Mouse (Mus musculus) liver (tissue): ENCODE measurements around the gene Arrdc2.

ENCODE experiments used
- DNase-seq: peaks from one replicate; pipeline ENCODE4 v3.0.0-alpha.2; 2020; ENCODE audit warnings: mixed read lengths

Arrdc2 gene

DNA sequence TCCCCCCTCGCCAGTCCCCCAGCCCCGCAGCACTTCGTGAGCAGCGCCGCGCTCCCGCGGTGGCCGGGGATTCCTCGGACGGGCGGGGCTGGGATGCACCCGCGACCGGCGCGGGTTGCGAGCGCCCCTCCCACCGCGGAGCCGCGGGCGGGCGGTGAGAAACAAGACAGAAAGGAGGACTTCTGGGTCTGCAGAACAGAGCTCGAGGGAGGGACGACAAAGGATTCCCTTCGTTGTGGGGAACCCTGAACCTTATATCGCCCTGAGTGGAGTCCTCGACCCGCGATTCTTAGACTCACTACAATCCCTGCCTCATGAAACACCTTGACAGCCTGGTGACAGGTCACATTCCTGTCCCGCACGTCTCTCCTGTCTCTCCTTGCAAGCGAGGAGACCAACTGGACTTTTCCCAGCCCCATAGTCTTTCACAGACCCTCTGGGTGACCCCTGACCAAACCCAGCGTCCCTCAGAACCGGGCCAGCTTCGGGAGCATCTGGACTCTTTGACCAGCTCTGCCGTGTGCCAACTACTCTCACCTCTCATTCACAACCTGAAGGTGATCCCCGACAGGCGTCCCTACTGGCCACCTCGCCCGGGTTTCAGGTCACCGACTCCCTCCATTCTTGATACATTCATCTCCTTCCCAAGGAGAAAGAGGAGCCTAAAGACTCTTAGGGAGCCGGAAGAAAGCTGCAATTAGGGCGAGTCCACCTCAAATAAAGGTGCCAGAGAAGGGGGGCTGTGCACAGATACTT is 24.6 kb upstream of the Arrdc2 start:
- peak; percentile 34 for DNase-seq

DNA sequence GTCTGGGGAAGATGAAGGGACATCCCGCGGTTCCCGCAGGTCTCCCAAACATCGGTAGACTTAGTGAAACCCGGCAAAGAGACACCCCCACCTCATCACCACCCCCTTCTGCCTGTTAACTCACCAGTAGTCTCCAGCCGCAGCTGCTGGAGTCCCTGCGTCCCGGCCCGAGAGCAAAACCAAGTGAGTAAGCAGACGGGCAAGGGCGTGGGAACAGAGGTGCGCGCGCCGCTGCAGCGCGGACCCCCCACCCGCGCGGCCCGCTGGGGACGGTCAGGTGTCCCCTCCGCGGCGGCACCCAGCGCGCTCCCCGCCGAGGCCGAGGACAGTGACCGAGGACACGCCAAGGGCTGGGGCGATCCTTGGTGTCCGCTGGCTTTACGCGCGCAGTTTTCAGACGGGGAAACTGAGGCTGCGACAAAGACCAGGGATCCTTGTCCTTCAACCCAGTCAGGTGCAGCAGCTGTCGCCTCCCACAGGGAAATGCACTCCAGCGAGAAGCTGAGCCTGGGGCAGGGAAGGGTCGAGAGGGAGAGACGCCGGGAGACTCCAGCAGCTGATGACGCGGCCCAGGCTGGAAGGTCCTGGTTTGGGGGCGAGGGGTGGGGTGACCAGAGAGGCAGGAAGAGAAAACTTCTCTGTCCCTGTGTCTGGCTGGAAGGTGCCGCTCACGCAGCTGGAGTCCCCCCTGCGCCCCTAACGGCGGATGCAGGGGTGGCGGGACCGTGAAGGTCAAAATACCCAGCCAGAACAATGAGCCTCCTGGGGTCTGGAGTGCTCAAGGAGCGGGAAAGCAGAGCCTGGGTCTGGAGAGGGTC is 23.5 kb upstream of the Arrdc2 start, which contains the start of gene Kcnn1:
Gene Kcnn1 (minus strand): TSS at position 435 of the 818 bp plus-strand sequence.
- peak; percentile 4 for DNase-seq

DNA sequence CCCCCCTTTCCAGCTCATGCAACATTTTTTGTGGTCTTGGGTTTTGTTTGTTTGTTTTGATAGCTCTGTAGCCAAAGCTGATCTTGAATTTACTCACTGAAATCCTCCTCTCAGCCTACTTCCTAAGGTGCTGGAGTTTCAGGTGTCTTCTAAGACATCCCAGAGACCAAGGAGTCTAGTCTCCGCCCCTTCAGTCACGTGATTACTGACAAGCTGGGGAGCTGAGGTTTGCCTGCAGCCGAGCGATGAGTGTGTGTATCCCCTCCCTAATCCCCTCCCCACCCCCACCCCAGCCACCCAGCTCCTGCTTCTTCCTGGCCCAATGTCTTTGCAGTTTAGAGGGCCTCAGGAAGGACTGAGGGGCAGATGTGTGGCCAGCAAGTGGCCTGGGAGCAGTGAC is 18.0 kb upstream of the Arrdc2 start:
- no peak for DNase-seq

DNA sequence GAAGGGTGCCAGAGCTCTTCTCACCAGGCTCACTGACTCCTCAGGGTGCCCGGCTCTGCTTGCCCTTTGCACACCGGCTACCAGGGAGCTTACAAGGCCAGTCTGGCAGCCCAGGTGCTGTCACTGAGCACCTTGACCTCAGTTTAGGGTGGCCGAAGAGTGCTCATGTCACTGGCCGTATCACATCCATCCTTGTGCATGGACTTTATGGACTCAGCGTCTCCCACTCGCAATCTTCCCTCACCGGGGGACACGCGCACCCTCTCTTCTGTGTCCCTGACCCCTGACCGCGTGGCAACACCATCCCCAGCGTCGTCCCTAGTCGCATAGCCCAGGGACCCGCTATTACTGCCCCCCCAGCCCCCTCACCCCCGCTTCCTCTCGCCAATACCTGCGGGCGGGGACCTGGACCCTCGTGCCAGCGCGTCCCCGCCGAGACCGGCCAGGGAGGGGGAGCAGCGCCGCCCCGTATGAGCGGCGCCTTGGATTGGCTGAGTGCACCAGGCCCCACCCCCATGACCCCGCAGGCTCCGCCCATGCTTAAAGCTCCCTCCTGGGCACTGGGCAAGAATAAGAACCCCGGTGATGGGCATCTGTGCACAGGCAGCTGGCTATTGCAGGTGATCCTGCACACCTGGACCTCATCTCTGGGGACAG is 17.1 kb upstream of the Arrdc2 start:
- DNase-seq: peak; percentile 84

DNA sequence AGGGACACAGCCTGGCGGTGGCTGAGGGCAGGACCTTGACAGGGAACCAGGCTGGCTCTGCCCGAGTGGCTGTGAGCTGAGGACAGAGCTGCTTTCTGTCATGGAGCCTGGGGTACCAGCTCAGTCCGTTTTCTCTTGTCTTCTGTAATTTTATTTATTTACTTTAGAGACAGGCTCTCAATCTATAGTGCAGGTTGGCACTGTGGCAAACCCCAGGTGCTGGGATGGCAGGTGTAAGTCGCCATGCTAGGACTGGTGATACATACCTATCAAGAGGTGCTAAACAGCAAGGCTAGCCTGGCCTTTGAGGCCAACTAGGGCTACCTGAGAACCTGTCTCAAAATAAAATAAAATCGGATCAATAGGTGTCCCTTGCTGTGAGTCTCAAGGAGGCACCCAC is 16.5 kb upstream of the Arrdc2 start:
- DNase-seq: no peak

DNA sequence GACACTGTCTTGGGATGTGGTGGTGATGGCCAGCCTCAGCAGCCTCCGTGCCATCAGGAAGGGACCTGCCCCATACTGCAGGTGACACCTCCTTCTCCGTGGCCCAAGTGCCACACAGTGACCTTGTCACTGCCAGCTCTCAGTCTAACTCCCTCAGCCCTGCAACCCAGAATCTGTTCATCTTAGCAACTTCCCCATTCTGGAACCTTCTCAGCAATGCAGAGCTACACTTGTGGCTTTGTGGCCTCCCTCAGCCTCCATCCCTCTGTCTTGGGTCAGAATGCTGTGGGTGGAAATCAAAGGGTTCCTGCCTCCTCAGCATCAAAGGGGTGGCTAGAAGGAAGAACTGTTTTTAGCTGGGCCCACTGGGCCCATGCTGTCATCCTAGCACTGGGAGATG is 14.3 kb upstream of the Arrdc2 start:
- no peak for DNase-seq

DNA sequence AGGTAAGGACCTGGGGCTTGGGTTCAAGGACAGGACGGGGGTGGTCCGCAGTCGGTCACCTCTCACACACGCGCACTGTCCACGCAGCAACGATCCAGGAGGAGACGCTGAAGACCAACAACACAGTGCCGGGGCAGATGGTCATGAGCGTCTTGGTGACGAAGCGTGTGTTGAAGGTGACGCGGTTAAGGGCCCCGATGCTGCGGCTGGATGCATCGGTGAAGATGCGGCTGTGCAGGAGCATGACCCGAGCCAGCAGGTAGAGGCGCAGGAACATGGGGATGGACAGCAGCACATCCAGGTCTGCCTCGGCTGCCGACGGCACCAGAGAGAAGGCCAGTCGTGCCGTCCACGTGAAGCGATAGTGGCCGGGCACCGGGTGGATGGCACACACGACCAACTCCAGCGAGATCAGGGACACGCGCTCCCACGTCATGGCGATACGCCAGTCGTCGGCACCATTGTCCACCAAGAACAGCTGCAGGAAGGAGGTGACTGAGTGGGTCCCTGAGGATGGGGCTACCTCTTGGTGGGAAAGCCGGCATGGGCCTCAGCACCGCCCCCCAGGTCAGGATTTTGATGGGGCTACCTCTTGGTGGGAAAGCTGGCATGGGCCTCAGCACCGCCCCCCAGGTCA is 13.2 kb upstream of the Arrdc2 start:
- DNase-seq: peak; percentile 4

DNA sequence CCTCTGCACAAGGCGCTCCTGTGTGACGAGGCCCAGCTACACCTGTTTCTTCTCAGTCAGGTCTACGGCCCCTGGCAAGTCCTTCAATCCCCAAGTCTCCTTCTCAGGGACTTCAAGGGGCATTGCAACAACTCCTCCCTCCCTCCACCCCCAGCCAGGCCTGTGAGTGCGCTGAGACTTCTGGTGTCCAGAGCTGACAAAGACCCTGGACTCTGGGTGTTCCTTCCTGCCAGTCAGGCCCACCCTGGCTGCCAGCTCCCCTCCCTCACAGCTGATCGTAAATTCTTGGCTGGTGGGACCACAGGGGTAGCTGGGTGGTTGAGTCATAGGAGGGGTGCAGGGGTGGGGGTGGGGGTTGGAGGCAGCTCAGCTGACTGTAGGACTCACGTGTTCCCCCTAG is 12.3 kb upstream of the Arrdc2 start:
- no peak for DNase-seq

DNA sequence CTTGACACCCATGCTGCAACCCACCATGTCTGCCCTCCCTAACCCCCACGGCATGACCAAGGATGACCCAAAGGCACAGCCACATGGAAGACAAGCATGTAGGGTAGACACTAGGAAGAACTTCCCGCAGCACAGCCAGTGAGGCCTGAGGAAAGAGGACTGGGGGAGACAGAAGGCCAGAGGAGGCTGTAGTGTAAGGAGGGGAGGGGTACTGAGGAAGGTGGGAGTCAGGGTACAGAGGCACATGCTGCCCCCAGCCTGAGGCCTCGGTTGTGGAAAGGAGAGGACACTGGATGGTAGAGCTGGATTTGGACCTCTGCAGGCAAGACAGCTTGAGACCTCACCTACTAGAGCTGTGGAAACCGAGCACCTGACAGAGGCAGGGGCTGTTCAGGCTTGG is 11.4 kb upstream of the Arrdc2 start:
- DNase-seq: no peak

DNA sequence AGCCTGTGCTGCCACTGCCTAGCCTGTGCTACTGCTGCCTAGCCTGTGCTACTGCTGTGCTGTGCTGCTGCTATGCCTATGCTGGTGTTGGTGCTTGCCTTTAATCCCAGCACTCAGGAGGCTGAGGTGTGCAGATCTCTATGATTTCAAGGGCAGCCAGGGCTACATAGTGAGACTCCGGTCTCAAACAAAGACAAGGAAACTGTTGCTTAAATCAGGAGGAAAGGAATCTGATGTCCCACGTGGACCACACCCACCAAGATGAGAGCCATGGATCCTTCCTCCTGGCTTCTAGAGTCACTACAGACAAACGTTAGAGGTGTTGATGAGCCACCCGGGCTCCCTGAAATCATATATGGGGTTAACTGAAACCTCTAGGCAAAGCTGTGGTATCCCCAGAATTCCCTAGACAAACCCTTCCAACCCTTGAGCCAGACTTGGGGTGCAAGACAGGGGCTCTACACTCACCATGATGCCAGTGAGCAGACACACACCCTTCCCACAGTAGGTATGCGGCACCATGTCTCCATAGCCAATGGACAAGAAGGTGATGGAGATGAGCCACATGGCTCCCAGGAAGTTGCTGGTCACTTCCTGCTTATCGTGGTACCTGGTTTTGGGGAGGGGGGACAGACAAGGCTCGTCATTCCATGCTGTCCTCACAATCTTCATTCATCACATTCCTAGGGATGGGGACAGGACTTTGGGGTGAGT is 10.8 kb upstream of the Arrdc2 start:
- DNase-seq: no peak

DNA sequence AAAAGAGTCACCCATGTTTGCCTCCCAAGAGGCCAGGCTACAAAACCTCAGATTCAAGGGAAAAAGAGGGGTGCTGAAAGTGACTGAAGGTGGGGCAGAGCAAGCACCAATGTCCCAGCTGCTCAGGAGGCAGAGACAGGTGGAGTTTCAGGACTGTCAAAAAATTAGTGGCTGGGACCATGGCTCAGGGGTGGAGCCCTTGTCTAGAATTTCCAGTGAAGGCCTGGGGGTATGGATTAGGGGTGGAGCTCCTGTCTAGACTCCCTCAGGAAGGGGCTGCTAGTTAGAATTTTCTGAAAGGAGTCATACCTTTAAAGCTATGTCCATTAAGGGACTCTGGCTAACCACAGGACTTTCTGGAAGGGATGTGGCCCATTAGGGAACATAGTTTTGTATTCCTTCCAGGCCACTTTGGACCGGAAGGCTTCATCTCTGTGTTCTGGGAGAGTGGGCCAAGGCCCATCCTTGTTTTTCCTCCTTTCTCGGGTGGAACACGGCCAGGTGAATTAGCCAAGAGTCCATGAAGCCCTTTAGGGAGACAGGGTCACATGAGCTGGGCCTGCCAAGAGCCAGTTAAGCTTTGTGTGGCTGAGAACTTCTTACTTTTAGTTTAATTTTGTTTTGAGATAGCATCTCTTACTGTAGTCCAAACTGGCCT is 9.9 kb upstream of the Arrdc2 start:
- DNase-seq: no peak

DNA sequence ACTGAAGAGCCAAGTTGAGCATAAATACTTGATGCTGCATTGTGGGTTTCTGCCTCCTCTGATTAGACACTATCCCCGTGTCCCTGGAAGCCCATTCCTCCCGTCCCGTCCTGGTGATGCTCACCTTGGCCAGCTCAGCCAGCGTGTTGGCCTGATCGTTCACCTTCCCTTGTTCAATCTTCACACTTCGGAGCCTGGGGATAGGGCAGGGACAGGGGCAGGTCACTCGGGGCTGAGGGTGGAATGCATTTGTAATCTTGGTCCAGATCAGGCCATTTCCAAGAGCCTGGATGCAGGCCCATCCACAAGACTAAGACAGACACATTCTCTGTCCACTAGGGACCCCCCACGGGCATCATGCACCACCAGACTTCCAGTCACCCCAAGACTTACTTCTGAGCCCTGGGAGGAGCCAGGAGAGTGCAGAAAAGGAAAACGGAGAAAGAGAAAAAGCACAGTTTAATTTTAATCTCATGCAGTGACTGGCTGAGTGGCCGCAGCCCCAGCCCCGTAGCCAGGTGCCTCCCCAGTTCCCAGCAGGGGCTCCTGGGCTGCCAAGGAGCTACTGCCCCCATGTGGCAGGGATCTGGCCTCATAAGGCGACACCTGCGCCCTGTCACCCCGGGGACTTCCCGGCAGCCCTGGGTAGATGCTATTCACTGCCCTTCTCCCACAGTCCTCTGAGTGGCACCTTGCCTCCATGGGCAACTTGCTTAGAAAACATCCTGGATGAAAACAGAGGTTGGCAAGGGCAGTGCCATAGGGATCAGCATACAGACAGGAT is 7.0 kb upstream of the Arrdc2 start:
- peak; percentile 64 for DNase-seq

DNA sequence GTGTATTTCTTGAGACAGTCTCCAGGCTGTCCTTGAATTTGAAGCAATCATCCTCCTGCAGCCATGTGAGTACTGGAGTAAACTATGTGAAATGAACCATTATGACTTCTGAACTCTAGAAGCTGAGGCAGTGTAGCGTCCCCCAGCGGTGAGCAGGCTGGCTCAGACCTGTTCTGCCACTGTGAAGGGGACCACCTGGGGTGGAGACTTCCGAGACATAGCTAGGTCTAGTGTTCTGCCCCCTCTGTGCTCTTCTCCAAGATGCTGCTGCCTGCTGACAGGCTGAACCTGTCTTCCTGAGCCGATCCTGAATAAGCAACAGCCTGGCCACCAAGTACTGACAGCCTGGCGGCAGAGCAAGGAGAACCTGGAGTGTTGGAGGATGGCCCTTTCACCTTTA is 5.6 kb upstream of the Arrdc2 start:
- DNase-seq: no peak

DNA sequence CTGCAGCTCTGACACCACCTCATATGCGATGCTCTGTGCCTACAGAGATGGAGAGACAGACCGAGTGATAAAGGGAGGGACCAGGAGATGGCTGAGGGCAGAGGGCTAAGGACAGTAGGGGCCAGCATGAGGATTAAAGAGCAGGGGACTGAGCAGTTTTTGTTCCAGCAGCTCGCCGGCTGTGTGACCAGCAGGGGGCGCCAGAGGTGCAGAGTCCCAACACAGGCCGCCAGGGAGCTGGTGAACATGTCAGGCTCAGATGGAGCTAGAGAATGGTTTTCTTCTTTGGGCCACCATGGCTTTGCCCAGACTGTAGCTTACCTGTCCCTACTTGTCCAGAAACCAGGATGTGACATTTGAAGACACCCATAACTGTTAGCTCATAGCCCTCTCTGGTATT is 5.0 kb upstream of the Arrdc2 start:
- DNase-seq: peak; percentile 96

DNA sequence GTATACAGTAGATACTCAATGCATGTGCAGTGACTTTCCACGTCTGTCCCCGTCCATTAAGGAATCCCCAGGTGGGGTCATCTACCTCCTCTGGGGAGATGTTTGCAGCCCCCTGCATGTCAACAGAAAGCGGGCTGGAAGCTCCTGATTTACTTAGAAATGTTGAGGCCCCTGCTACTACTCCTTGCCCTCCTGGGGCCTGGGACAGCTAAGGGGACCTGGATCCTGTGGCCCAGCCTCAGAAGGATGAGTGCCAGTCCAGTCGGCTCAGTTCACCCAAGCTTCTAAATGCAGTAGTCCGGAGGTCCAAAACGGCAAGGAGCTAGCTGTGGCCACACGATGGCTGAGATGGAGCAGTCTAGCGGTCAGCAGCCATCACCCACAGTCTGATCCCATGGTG is 4.4 kb upstream of the Arrdc2 start:
- no peak for DNase-seq

DNA sequence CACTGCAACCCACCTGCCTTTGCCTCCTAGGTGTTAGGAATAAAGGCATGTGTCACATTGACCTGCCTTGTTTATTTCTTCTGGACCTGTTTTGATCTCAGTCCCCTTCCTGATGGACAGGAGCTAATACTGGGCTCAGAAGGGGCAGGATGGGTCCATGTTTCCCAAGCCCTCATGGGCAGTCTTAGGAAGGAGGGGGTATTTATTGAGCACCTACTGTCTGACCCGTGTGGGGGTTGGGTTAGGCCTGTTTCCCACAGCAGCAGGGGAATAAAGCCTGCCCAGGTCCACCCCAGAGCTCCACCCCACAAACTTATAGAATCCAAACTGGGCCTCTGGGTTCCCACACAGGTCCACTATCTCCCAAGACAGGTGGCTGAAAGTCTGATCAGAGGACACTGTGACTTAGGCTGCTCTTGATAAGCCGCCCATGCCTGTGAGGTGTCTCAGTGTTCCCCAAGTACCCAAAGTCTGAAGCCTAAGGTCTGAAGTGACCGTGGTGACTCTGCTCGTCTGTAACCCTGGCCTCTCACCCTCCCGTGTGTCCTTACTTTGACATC is 3.8 kb upstream of the Arrdc2 start:
- peak; percentile 87 for DNase-seq

DNA sequence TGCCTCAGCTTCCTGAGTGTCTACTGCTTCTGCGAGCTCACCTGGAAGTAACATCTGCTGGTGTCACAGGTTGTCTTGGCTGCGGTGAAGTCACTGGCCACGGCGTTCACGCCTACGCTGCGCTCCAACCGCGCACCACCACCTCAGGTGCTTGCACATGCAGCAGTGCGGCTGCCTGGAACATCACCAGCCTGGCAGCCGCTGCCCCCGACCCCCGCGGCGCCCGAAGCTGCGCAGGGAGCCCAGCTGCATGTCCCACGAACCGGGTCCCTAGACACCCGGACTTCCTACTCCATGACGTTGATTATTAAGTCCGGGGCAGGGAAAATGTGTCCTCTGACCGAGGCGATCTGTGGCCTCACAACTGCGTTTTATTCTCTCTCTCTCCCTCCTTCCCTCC is 3.0 kb upstream of the Arrdc2 start:
- no peak for DNase-seq

DNA sequence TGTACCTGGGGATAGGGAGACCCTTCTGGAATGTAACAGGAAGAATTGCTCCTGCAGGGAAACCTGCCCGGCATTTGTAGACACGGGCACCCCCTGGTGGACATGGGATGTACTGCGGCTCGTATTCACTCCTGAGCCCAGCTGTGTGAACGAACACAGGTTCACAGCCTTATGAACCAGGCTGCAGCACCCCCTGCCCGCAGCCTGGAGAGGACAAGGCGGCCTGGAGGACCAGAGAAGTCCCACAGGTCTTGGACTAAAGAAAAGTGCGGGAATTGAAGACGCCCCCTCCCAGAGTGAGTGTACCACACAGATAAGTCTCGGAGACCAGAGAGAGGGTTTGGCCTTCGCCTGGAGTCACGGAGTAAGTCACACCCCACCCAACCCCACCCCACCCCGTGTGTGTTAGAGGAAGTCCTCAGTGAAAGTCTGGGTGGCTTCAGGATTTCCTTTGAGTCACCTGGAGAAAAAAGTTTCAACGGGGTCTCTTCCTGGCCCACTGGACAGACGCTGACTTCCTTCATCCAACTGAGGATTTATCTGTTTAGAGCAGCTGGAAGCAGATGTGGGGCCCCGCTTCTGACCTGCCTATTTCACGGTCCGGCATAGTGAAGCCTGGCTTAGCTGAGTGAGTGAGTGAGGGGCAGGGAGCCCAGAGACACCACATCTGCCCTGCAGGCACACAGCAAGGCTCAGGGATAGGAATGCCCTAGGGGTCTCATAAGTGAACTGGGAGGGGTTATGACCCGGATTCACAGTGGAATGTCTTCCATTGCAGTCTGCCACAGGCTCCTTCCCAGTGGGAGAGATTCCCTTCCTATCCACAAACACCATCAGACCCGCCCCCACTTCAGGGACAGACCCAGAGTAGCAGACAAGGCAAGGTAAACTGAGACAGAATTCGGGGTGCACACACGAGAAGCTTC is 1.9 kb upstream of the Arrdc2 start:
- peak; percentile 94 for DNase-seq

DNA sequence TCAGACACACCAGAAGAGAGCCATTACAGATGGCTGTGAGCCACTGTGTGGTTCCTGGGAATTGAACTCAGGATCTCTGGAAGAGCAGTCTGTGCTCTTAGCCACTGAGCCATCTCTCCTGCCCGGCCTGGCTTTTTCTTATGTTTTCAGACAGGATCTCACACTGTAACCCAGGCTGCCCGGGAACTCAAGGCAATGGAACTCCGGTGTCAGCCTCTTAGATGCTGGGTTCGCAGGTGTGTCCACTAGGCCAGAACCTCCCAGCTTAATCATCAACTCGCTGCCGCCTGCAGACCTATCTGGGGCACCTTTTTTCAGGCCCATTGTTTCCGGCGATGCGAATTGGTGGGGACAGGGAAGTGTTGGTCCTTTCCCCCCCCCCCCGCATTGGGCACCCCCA is 1.1 kb upstream of the Arrdc2 start:
- DNase-seq: peak; percentile 54
